Mouse (Mus musculus): Measurements from ENCODE around the gene Rps27.

- TF ChIP-seq CTCF (IDR thresholded peaks at IDR 0.05; ENCODE audit: borderline replicate concordance, control insufficient read depth, extremely low read depth, insufficient read depth, low read length, poor library complexity) (no peak), POLR2A (IDR thresholded peaks at IDR 0.05; ENCODE audit: control insufficient read depth, extremely low read depth, insufficient read depth, low read length, poor library complexity) (no peak)
Measured at GRCm38 (mm10) chr3:90179566-90179965, 33.9 kb downstream of the Rps27 start.
